Mouse (Mus musculus): ENCODE measurements at regions not wholly inside any gene's neighbourhood (a gene's known extent, or its start where the extent isn't known, plus 50 kb on each side); places are given as distances from the start of the nearest gene placed in this dataset.
A peak's percentile ranks its signal among the peaks of the same experiment; 100 is the strongest.
"Not testable (repeated sequence)": the region's sequence is repeated elsewhere in the genome, so short reads cannot be mapped to it uniquely, and the experiment has no call there.

DNA sequence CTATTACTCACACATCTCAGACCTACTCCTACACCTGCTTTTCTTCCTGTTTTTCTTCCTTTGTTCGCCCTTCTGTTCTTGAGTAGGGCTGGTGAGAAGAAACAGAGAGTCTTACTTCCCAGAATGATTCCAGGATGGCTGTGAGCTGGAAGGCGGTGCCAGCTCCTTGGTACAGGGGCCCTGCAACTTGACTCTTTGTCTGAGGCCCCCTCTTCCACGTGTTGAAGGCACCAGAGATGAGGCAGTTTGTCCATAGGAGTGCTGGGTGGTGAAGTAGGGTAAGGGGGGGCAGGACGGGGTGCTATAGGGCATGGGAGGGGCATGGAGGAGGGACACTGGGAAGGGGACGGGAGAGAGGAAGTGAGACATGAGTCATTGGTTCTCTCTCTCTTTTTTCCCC, 60.8 kb downstream of the Dmrta2 start:
- DNase-seq (ENCODE audit: low spot score), result no peak

DNA sequence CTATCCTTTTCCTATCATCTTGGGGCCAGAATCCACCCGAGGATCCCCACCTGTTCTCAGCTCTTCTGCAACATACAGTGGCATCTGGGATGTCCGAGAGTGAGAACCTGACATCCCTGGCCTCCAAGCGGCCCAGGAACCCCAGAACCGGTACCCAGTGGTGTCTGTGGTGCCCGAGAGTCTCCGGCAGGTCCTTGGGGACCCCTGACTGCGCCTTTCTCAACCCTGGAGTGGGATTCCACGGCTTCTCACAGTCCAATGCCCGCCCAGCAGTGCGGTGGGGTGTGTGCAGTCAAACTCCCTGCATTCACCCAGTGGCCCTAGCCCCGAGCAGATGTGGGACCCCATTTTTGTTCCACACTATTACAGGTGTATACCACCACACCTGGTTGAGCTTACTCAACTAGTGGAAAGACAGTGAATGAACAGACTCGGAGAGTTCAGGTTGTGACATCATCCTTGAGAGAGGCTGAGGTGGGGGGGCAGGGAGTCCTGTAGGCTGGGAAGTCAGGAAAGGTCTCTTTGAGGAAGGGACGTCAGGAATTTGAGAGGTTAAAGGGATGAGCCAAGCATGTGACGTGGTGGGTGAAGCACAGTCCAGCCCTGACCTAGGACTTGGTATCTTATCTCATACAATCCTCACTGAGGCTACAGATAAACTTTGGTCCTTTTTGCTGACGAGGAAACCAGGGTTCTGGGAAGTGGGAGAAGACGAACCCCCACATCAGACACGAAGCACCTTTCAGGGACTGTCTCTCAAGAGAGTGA, 67.2 kb downstream of the Dmrta2 start:
- DNase-seq (ENCODE audit: low spot score), result no peak

DNA sequence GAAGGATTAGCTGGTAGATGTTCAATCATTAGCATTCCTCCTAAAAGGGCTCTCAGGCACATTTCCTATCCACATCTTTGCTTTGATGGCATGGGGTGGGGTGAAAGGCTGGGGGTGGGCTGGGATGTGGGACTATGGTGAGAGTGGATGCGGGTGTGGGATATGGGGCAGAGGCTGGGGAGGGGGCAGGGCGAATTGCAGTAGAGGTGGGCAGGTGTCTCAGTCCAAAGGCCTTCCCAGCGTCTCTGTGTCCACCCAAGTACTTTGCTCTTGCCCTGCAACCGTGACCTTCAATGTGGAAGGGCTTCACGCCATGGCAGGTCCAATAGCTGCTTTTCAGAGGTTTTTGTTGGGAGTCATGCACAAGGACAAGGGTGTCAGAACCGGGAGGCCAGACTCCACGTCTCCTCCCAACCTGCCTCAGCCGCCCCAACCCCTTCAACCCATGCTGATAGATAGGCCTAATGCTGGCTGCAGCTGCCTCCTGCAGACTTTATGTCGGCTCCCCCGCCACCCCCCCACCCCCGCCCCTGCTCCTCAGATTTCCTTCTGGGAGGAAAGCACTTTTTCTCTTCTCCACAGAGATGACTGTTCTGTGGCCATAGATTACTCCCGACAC, 67.9 kb downstream of the Dmrta2 start:
- no peak for DNase-seq (ENCODE audit: low spot score)

DNA sequence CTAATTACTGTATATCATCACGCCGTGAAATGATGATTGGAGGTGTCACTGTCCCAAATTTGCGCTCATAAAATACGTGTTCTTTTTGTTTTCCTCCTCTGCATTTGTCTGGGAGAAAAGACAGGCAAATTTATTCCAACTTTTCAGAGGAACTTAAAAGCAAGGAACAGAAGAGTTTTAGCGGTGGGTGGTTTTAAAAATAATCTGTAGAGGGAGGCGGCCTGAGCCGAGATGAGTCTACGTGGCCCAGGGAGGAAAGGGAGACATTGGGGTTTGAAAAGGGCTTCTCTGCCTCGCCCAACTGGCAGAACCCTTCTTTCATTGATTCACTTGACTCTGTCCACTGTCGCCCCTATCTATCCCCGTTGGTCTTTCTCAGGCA, 68.4 kb downstream of the Dmrta2 start:
- DNase-seq (ENCODE audit: low spot score), result no peak

DNA sequence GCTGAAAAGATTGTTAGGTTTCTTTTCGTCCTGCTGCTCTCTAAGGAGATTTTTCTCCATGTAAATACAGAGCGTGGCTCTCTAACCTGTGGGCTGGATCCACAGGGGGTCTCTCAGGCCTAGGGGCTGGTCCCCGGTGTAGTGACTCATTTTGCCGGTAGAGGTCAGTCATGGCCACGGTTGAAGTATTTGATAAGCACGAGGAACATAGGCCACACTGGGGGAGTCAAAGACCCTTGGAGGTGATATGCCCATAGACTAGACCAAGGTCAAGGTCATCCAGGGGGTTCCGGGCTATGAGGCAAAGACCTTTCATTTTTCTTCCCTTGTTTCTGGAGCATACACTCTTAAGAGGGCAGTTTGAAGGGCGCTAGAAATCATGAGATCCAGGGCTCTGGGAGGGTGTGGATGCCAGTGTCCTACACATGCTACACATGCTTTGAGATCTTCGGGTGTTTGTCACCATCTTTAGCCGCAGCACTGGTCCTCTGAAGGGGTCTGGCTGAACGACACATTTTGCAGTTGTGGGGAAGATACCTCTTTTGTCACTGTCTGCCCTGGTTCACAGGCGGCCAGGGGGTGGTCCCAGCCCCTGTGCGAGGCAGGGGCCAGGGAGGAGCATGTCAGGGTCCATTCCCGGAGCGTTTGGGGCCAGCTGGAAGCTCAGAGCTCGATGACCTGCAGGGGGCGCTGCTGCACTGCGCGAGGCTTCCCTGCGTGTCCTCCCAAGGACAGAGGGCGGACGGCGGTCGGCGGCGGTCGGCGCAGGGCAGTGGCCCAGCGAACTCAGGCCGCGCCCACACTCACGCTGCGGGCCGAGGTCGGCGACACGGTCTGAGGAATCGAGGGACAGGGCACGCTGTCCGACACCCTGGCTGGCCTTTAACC, 72.8 kb downstream of the Dmrta2 start:
- peak; percentile 96 for DNase-seq (ENCODE audit: low spot score)

DNA sequence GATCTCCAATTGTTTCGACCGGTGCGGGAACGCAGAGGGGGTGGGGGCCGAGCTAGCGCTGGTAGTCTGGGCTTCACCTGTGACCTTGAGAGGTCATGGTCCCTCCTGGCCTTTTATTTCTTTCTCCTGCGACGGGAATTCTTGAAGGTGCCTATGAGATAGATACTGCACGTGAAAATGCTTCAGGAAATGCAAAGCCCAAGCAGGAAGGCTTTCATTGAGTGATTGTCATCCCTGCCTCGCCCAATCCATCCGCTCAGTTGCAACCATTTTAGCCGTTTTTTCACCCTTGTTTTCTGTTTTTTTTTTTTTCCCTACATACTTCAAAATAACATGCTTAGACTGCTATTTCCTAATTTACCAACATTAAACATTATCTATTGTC, 73.4 kb downstream of the Dmrta2 start:
- DNase-seq (ENCODE audit: low spot score), result no peak

DNA sequence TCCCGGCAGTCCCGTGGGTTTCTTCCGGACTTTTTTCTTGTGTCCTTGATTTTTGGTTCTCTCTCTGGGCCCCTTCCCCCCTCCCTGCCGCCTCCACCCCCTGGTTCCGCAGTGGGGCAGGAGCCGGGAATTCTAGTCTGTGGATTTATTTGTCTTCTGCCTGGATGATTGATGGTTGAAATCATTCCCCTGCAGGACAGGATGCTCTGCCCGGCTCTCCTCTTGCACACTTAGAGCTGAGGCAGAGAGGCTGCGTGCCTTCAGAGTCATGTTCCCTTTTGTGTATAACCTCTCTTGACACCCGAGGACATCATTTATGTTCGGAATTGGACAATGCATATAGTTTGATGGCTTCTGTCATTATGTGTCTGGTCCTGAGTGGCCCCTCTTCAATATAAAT, 74.0 kb downstream of the Dmrta2 start:
- no peak for DNase-seq (ENCODE audit: low spot score)

DNA sequence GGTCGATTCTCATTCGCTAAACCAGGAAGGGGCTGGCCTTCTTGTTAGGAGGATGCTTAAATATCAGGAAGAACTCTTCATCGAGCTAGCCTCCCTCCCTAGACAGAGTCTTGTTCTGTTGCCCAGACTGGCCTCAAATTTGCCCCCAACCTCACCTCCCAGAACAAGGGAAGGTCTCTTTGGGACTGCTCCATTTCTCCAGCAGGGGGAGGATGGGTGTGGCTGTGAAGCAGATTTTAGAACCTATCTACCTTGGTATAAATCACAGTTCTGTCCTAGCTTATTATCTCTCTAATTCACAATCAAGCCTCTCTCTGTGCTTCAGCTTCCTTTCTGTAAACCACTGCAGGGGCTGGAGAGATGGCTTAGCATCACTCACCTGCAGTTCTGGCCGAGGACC, 75.1 kb downstream of the Dmrta2 start:
- no peak for DNase-seq (ENCODE audit: low spot score)

DNA sequence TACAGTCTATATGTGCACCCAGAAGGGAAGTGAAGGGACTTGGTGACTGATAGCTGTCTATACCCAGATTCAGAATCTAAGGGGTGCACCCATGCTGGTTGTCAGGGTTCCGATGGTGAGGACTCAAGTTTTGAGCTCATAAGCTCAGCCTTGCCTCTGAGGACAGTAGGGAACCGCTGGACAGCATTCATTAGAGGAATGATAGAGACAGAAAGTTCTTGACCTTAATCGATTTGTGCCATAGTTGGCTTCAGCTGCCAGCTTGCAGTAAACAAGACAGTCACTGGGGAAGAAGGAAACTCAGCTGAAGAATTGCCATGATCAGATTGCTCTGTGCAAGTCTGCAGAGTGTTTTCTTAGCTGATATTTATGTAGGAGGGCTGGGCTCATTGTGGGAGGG, 96.0 kb downstream of the Dmrta2 start:
- no peak for DNase-seq (ENCODE audit: low spot score)

DNA sequence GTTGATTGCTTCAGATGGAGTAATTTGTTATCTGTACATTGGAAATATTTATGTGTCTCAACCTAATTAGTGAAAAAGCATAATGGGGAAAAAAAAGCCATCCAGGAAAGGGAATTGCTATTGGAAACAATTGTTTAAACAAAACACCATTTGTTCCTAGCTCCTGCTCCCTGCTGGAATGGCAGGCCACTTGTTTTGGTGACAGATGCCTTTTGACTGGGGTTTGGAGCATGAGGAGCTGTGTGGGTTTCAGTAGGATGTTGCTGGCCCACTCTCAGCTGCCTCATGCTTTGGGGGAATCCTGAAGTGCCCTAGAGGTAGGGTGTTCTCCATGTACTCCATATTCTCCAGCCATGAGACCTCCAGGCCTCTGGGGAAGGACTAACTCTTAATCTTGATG, 105.5 kb downstream of the Dmrta2 start:
- DNase-seq (ENCODE audit: low spot score), result no peak

DNA sequence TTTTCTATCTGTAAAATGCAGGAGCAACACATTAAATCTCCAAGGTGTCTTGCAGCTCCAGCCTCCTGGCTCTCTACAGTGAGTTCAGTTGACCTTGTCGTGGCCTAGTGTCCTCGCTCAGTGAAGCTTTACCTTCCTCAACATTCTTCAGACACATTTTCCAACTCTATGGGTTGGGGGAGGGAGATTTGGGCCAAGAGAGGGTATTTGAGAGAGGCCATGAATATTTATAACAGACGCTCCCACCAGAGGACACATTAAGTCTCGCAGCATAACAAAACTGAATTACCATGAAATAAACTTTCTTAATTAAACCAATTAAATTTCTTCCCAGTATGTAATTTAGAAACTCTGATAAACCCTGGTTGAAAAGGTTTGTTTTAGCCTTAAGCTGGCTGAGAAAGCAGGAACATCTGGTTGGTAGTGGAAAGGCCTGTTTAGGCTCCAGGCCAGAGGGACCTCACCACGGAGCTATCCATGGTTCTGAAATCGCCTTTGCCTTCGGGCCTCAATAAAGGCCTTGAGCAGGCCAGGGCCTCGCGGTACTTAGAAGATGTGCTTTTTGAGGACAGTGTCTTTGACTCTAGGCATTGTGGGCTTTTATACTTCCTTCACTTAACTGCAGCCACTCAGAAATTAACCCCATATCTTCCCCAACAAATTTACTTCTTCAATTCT, 109.9 kb downstream of the Dmrta2 start:
- DNase-seq (ENCODE audit: low spot score), result peak; percentile 86

DNA sequence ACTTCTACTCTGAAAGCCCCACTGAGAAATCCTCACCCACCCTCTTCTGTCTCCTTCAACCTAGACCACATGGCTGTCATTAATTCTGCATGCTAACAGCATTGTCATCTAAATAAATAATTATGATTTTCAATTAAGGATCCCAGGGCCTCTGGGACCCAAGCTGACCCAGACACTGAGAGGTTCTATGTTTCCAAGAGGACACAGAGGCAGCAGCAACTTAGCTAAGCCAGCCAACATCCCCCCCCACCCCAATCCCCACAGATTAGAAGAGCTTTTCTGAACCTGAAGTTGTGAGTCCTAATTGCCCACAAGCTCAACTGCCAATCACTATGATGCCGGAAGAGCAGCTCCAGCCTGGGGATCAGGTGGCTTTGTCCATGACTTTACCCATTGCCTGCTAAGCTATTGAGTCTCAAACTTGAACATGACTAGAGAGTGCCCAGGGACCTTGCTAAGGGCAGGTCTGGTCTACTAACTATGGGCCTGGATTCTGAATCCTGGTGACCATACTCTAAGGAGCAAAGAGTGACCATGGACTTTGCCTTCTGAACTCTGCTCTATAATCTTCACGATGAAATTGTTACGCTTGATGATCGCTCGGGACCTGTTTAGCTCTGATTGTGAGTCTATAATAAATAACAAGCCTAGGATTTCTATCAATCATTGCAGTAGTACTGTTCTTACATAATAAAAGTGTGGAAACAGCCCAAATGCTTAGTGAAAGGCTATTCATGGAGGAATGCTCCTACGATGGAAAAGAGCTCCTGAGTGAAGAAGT, 115.4 kb downstream of the Dmrta2 start:
- DNase-seq (ENCODE audit: low spot score), result peak; percentile 35

DNA sequence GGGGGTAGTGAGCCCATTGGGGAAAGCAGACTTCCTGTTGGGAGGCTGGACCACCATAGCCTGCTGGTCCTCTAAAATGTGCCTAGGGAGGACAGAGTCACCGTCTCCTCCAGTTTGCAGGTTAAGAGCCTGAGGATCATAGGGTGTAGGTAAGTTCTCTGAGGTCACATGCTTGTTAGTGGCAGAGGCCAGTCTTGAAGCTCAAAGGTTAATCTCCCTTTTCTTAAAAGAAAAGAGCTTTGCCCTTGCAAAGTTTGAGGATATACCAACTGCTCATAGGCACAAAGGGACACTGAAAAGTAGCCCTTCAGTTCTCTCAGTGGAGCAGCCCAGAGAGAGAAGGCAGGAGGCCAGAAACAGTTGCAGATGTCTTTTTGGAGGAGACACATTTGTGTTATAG, 116.7 kb downstream of the Dmrta2 start:
- DNase-seq (ENCODE audit: low spot score), result no peak

DNA sequence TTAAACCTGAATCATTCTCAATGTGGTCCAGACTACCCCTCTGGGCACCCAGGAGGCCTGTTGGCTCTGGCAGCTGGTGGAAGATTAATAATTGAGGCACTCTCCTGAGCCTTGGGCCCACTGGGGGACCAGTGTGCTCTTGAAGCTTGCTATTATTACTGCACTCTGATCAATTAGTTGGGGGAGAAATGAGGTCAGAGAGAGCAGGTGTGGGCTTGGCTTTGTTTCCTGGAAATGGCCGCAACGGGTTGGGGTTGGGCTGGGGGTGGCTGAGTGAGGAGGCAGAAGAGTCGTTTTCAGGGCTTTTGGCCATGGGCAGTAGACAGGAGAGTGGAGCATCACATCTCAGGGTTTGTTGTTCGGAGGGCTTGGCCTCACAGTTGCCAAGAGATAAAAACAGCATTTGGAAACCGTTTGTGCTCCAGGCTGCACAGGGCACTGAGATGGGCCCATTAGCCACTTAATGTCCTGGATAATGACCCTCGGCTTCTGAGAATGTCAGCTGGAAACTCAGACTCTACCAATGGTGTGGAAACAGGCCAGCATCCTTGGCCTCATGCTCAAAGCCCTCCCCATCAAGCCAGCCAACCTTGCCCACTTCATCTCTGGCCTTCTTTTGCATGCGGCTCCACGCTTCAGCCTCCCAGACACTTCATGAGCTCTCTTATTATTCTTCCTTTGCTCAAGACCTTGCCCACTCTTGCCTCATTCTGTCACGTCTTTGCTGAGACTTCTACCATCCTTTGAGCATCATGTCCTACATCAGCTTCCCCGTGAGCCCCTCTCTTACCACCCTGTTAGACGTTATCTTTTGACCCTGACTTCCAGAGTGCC, 118.1 kb downstream of the Dmrta2 start:
- peak; percentile 33 for DNase-seq (ENCODE audit: low spot score)

DNA sequence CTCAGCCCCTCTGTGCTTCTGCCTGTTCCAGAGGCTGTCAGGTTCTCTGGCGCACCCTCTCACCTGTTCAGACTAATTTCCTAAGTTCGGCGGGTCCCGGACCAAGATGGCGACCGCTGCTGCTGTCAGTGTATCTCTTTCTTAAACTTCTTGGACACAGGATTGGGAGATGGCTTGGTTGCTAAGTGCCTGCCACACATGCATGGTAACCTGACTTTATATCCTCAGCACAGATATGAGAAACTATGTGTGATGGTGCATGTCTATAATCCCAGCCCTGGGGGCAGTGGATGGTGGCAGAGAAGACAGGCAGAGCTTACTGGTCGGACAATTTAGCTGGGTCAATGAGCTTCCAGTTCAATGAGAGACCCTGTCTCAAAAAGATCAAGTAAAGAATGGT, 126.3 kb downstream of the Dmrta2 start:
- DNase-seq (ENCODE audit: low spot score), result not testable (repeated sequence)

DNA sequence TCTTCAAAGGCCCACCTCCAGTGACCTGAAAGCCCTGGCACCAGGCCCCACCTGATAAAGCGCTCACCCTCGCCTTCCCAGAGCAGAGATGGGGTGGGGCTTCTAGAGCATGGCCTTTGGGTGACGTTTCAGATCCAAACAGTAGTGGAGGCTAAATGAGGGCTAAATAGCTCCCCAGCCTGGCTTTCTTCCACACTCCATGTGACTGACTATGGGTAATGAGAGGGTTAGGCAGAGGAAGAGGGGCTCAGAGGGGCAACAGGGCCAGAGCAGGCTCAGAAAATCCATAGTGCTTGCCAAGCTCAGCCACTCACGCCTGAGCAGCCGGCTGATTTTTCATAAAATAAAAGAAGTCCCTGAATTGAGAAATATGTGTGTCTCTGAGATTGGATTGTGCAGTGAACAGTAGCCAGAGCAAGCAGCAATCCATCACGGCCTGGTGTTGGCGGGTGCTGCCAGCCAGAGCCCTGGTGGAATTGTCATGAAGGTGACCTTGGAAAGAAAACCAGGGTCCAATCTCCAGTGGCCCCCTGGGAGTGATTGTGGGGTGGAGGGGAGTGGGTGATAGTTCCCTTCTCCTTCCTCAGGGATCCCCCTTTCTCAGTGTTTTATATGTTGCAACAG, 128.9 kb downstream of the Dmrta2 start:
- no peak for DNase-seq (ENCODE audit: low spot score)

DNA sequence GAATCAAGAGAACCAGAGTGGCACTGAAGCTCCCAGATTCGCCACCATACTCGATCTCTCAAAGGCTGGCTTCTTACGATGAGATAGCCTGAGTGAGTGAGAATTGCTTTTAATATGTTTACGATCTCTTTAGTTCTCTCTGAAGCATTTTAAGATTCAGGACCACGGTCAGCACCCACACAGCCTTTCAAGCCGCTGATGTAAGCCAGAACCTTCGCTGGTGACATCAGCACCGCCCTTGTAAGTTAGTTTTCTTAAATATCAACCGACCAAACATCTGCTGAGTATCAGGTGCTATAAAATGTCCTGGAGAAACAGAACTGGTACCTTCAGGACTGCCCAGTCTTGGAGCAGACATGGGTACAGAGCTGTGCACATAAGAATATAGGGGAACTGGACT, 141.6 kb downstream of the Dmrta2 start:
- peak; percentile 71 for DNase-seq (ENCODE audit: low spot score)

DNA sequence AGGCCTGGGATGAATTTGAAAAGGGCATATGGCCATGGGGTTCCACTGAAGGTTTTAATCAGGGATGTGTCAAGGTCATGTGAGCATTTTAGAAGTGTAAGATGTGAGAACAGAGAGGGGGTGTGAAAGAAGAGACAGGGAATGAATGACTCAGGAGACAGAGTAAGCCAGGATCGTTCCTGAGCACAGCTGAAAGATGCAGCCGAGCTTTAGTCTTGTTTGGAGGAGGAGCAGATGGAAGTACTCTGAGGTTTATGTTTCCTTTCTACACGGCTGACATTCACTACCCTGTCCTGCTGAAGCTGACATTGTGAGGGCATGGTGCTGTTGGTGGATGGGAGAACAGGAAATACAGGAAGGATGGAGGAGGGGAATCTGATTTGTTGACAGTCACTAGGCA, 142.0 kb downstream of the Dmrta2 start:
- no peak for DNase-seq (ENCODE audit: low spot score)

DNA sequence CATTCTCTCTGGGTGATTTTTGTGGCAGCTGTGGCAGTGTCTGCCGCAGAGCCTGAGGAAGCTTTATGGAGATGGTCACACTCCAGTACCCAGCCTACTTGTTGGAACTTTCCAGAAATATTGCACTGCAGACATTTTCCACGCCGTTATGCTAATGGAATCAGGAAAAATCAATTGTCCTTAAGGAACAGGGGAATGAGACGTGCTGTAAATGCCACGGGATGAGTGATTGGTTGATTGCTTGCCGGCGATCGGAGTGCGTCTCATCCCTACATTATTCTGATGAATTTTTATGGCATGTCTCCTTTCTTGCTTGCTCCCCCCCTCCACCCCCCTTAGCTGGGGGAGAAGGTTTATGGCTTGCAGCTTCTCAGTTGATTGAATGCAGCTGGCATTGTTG, 142.9 kb downstream of the Dmrta2 start:
- DNase-seq (ENCODE audit: low spot score), result no peak

DNA sequence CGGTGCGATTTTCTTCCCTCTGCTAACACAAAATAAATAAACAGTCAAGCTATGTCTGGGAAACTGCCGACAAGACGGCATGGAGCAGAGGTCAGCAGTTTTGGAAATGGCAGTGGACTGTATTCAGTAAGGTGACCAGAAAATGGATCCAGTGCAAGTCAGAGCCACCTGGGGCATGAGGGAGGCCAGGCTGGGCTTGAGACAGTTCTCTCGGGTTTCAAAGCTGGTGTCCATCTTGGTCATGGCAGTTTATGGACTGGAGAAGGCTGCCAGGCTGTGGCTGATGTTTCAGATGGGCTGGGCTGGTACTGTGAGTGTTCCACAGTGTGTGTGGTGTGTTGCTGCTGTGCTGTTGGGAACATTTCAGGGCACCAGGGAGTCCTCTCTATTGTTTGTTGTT, 143.6 kb downstream of the Dmrta2 start:
- no peak for DNase-seq (ENCODE audit: low spot score)

Data from retina, embryonic 14.5 days (tissue).